Mouse (Mus musculus): ENCODE results near the gene Phldb3. TPM values are rescaled to one million over a fixed set of nuclear protein-coding genes. Genes with fewer than 3 reads are reported as not detected.

The Phldb3 gene
- polyA plus RNA-seq, 1 experiment from 2014 or later, result 0.12 TPM

DNA sequence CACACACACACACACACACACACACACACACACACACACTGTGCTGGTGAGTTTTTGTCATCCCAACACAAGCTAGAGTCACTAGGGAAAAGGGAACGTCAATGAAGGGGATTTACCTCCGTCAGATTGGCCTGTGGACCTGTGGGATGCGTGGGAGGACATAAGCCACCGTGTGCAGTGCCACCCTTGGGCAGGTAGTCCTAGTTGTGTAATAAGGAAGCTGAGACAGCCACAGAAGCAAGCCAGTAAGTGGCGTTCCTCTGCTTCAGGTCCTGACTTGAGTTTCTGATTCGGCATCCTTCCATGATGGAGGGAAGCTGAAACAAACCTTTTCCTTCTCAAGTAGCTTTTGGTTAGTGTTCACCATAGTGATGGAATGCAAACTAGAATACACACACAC lies 33.9 kb downstream of the Phldb3 start:
- DNase-seq (no peak), ATAC-seq (no peak)
- Histone ChIP-seq H3K4me1 (ENCODE audit: insufficient read depth) (no peaks in the 10 kb centered on the region), H3K27me3 (ENCODE audit: insufficient read depth, low read length) (peaks cover 8% of the 10 kb centered on the region; the same call in 1 of the 2 replicates), H3K36me3 (replicated peaks; ENCODE audit: insufficient read depth, low read length) (no peaks in the 10 kb centered on the region), H3K27ac (ENCODE audit: low read depth) (no peak overlapping the region), H3K9me3 (ENCODE audit: low read length) (no peaks in the 10 kb centered on the region), H3K4me2 (ENCODE audit: low read depth, low read length) (no peak overlapping the region), H3K9ac (replicated peaks) (no peak overlapping the region), H3K4me3 (ENCODE audit: low read depth, low read length) (no peak overlapping the region)
- WGBS (ENCODE audit: insufficient replicate concordance), result 58% methylated on average over 6 of the region's 6 CpGs
- TF ChIP-seq CTCF (IDR thresholded peaks at IDR 0.05; ENCODE audit: low read depth) (no peak), EP300 (IDR thresholded peaks at IDR 0.05; ENCODE audit: low read depth) (no peak)

DNA sequence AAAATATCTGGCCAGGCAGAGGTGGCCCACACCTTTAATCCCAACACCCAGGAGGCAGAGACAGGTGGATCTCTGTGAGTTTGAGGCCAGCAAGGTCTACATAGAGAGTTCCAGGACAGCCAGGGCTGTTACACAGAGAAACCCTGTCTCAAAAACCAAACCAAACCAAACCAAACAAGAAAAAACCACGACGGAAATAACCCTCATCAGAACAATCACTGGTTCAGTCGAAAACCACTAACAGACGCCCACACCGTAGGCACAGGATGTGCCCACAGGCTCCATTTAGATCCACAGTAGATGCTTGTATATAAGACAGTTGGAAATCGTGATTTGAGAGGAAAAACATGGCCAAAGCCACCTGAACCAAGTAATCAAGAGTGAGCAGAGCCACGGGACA lies 34.4 kb downstream of the Phldb3 start:
- H3K36me3 ChIP-seq (replicated peaks; ENCODE audit: insufficient read depth, low read length), result no peaks in the 10 kb centered on the region
- TF ChIP-seq EP300 (IDR thresholded peaks at IDR 0.05; ENCODE audit: low read depth) (no peak), CTCF (IDR thresholded peaks at IDR 0.05; ENCODE audit: low read depth) (no peak)
- no peak overlapping the region for H3K27ac ChIP-seq (ENCODE audit: low read depth)
- no peak overlapping the region for H3K9ac ChIP-seq (replicated peaks)
- 0 out of 2 replicates have a peak, but pooled peaks cover 3% of the 10 kb centered on the region for H3K27me3 ChIP-seq (ENCODE audit: insufficient read depth, low read length)
- DNase-seq (no peak), ATAC-seq (no peak)
- no peaks in the 10 kb centered on the region for H3K4me1 ChIP-seq (ENCODE audit: insufficient read depth)
- no peaks in the 10 kb centered on the region for H3K9me3 ChIP-seq (ENCODE audit: low read length)
- no peak overlapping the region for H3K4me2 ChIP-seq (ENCODE audit: low read depth, low read length)
- no peak overlapping the region for H3K4me3 ChIP-seq (ENCODE audit: low read depth, low read length)
- 25% methylated on average over 7 of the region's 7 CpGs for WGBS (ENCODE audit: insufficient replicate concordance)

DNA sequence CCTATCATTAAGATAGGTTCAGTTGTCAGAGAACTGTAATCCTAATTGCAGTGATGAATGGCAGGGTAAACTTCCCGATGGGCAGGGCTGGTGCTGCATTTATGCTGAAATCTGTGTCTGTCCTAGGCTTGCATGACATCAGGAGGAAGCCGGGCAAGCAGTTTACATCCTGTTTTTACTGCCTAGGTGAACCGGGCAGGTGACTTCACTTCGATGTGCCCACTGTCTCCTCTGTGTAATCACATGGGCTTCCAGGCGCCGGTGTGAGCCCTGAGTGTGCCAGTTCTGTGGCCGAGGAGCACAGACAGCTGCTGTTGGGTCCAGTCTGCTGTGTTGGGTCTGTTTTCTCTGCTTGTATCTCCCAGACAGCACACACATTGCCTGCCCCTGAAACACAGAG lies 35.9 kb downstream of the Phldb3 start:
- H3K4me3 ChIP-seq (ENCODE audit: low read depth, low read length), result no peak overlapping the region
- TF ChIP-seq EP300 (IDR thresholded peaks at IDR 0.05; ENCODE audit: low read depth) (no peak), CTCF (IDR thresholded peaks at IDR 0.05; ENCODE audit: low read depth) (no peak)
- H3K4me2 ChIP-seq (ENCODE audit: low read depth, low read length), result no peak overlapping the region
- H3K4me1 ChIP-seq (ENCODE audit: insufficient read depth), result no peaks in the 10 kb centered on the region
- no peaks in the 10 kb centered on the region for H3K27me3 ChIP-seq (ENCODE audit: insufficient read depth, low read length)
- DNase-seq (no peak), ATAC-seq (no peak)
- no peaks in the 10 kb centered on the region for H3K36me3 ChIP-seq (replicated peaks; ENCODE audit: insufficient read depth, low read length)
- no peak overlapping the region for H3K9ac ChIP-seq (replicated peaks)
- no peaks in the 10 kb centered on the region for H3K9me3 ChIP-seq (ENCODE audit: low read length)
- no peak overlapping the region for H3K27ac ChIP-seq (ENCODE audit: low read depth)
- 62% methylated on average over 7 of the region's 7 CpGs for WGBS (ENCODE audit: insufficient replicate concordance)

DNA sequence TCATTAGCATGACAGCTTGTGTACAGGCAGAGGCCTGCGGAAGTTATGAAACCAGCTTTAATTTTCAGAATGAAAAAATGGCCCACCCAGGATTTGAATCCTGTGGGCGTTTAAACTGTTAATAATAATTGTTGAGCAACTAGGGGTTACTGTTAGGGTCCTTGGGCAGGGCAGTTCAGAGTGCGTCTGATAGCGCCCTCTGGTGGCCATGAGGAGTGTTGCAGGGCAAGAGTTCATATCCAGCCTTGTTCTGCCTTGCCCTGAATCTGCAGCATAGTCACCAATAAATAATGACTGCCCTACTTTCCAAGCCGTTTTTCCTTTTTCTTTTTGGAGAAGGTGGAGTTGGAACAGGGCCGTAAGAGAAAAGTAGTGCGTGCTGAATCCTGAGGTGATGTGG lies 43.1 kb downstream of the Phldb3 start:
- Histone ChIP-seq H3K36me3 (replicated peaks; ENCODE audit: insufficient read depth, low read length) (no peaks in the 10 kb centered on the region), H3K27ac (ENCODE audit: low read depth) (no peak overlapping the region), H3K4me1 (ENCODE audit: insufficient read depth) (no peaks in the 10 kb centered on the region), H3K9me3 (ENCODE audit: low read length) (no peaks in the 10 kb centered on the region), H3K4me2 (ENCODE audit: low read depth, low read length) (no peak overlapping the region), H3K9ac (replicated peaks) (no peak overlapping the region), H3K27me3 (ENCODE audit: insufficient read depth, low read length) (no peaks in the 10 kb centered on the region), H3K4me3 (ENCODE audit: low read depth, low read length) (no peak overlapping the region)
- ATAC-seq, result peak; percentile 69
- WGBS (ENCODE audit: insufficient replicate concordance), result 16% methylated on average over 7 of the region's 7 CpGs
- peak; percentile 71 for DNase-seq
- TF ChIP-seq CTCF (IDR thresholded peaks at IDR 0.05; ENCODE audit: low read depth) (peak; percentile 92), EP300 (IDR thresholded peaks at IDR 0.05; ENCODE audit: low read depth) (no peak)

DNA sequence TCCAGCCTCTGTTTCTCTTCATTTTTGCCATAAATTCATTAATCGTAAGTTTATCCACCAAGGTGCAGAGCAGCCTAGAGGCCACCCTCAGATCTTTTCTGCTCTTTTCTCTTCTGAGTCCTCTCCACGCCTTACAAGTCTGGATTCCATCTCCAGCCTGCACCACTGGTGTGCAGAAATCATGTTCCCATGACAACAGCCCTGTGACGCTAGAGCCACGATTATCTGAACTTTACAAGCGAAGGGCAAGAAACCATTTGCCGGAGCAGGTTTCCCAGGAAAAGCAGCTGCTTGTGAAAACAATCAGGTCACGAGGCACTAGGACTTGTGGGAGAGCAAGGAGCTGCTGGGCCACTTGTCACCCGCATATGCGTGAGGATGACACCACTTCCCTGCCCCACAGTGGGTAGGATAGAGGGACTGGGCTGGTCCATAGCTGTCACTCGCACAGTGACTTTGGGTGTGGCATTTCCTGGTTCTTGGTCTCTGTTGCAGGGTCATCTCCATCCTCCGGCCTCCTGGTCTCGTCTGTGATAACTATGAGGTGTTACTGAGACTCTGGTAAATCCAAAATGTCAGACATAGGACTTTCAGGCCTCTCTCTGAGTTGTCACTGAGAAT lies 49.3 kb downstream of the Phldb3 start:
- no peaks in the 10 kb centered on the region for H3K4me1 ChIP-seq (ENCODE audit: insufficient read depth)
- 69% methylated on average over 12 of the region's 12 CpGs for WGBS (ENCODE audit: insufficient replicate concordance)
- H3K9me3 ChIP-seq (ENCODE audit: low read length), result no peaks in the 10 kb centered on the region
- DNase-seq (no peak), ATAC-seq (no peak)
- no peak for TF ChIP-seq CTCF (IDR thresholded peaks at IDR 0.05; ENCODE audit: low read depth)
- TF ChIP-seq EP300 (IDR thresholded peaks at IDR 0.05; ENCODE audit: low read depth), result no peak
- no peaks in the 10 kb centered on the region for H3K36me3 ChIP-seq (replicated peaks; ENCODE audit: insufficient read depth, low read length)
- H3K27ac ChIP-seq (ENCODE audit: low read depth), result no peak overlapping the region
- H3K9ac ChIP-seq (replicated peaks), result no peak overlapping the region
- no peaks in the 10 kb centered on the region for H3K27me3 ChIP-seq (ENCODE audit: insufficient read depth, low read length)
- H3K4me2 ChIP-seq (ENCODE audit: low read depth, low read length), result no peak overlapping the region
- H3K4me3 ChIP-seq (ENCODE audit: low read depth, low read length), result no peak overlapping the region

DNA sequence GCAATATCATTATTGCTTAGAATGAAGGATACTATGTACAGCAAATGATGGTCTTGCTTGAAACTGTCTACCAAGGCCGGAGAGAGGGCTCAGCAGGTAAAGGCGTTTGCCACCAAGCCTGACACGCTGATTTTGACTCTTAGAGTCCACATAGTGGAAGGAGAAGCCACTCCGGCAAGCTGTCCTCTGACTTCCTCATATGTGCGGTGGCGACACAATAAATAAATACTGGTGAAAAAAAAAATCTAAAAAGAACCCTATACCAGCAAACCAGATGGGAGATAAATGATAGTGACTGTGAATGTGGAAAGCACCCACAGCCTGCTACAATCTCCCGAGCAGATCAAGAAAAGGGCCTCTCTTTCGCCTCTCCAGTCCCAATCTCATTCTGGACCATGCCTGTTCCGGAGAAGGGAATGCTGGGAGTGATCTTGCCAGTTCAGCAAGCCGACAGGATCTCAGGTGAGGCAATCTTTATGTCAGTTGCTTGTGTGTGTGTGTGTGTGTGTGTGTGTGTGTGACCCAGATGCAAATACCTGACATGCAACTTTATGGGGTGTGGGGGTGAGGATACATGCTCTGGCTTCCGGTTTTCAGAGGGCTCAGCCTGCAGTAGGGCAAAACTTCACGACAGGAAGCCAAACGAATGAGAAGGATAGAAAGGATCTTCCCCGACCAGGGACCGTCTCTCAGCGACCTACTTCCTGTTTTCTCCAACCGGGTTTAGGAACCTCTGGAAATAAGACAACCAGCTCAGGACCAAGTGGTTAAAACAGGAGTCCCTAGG lies 50.7 kb downstream of the Phldb3 start:
- H3K4me1 ChIP-seq (ENCODE audit: insufficient read depth), result no peaks in the 10 kb centered on the region
- H3K36me3 ChIP-seq (replicated peaks; ENCODE audit: insufficient read depth, low read length), result no peaks in the 10 kb centered on the region
- ATAC-seq, result no peak
- TF ChIP-seq EP300 (IDR thresholded peaks at IDR 0.05; ENCODE audit: low read depth), result no peak
- no peak for TF ChIP-seq CTCF (IDR thresholded peaks at IDR 0.05; ENCODE audit: low read depth)
- no peaks in the 10 kb centered on the region for H3K9me3 ChIP-seq (ENCODE audit: low read length)
- H3K9ac ChIP-seq (replicated peaks), result no peak overlapping the region
- no peak for DNase-seq
- no peaks in the 10 kb centered on the region for H3K27me3 ChIP-seq (ENCODE audit: insufficient read depth, low read length)
- WGBS (ENCODE audit: insufficient replicate concordance), result 27% methylated on average over 17 of the region's 17 CpGs
- H3K4me2 ChIP-seq (ENCODE audit: low read depth, low read length), result peak overlapping the region; percentile 47
- H3K27ac ChIP-seq (ENCODE audit: low read depth), result no peak overlapping the region
- H3K4me3 ChIP-seq (ENCODE audit: low read depth, low read length), result no peak overlapping the region
